Mouse (Mus musculus) common myeloid progenitor, adult 5-6 weeks (primary cell): ENCODE measurements around the gene Atad1. TPM values are rescaled to one million over a fixed set of nuclear protein-coding genes. Genes with fewer than 3 reads are reported as not detected.

Source experiments
- ATAC-seq: replicated peaks from 2 replicates; pipeline ENCODE4 v1.8.0; 2016; ENCODE audit warnings: low read depth, mild to moderate bottlenecking, moderate TSS enrichment, inconsistent platforms; ENCODE audit not compliant: poor library complexity, severe bottlenecking
- total RNA-seq: library from RNA; stranded (forward); fragments of 200-1000, 187-1606 nt; gene quantifications from 2 replicates; pipeline ENCODE4 v1.2.3, GENCODE M21; 2017

The Atad1 gene
- total RNA-seq, 1 experiment from 2014 or later: 80.5 TPM

GRCm38 (mm10) chr19:32637357-32638275 is 102.0 kb downstream of the Atad1 start:
- peak; percentile 91 for ATAC-seq

GRCm38 (mm10) chr19:32634916-32635315 is 104.7 kb downstream of the Atad1 start:
- no peak for ATAC-seq

- ATAC-seq: no peak
These were observed 110.9 kb downstream of the Atad1 start for GRCm38 (mm10) chr19:32628572-32629132.

GRCm38 (mm10) chr19:32627631-32628030 is 112.0 kb downstream of the Atad1 start:
- no peak for ATAC-seq

- ATAC-seq: no peak
These were observed 112.7 kb downstream of the Atad1 start for GRCm38 (mm10) chr19:32626768-32627331.

GRCm38 (mm10) chr19:32622142-32622541 is 117.4 kb downstream of the Atad1 start:
- no peak for ATAC-seq

Other genes with a start within 250 kb of the Atad1 start
- gene Papss2, start 144.0 kb downstream of the Atad1 start, total RNA-seq: 3.0 and 3.9 TPM in 2 replicates
- gene Pten, start 17.7 kb upstream of the Atad1 start, total RNA-seq: 100 and 127 TPM in 2 replicates